Mouse (Mus musculus) embryonic facial prominence, embryonic 10.5 days (tissue): Measurements from ENCODE around the gene Vwa5b1. TPM values are rescaled to one million over a fixed set of nuclear protein-coding genes. Genes with fewer than 3 reads are reported as not detected.

Experiments
- DNase-seq: peaks from one replicate; pipeline ENCODE4 v3.0.0-alpha.2; 2017; ENCODE audit warnings: low spot score
- H3K27ac ChIP-seq: fragments of 300-500 bp; sonication (generic); replicated peaks from 2 replicates; pipeline ENCODE4 v1.5.1; 2016; ENCODE audit warnings: mild to moderate bottlenecking
- H3K27me3 ChIP-seq: fragments of 300-500 bp; sonication (generic); replicated peaks from 2 replicates; pipeline ENCODE4 v1.6.1; 2016; ENCODE audit warnings: low read depth, mild to moderate bottlenecking; ENCODE audit not compliant: poor library complexity, severe bottlenecking
- H3K36me3 ChIP-seq: fragments of 300-500 bp; sonication (generic); replicated peaks from 2 replicates; pipeline ENCODE4 v1.6.1; 2016; ENCODE audit warnings: mild to moderate bottlenecking, moderate library complexity
- H3K4me1 ChIP-seq: fragments of 300-500 bp; sonication (generic); 2 replicates; pipeline ENCODE4 v1.6.1; 2016
- H3K4me3 ChIP-seq: fragments of 300-500 bp; sonication (generic); 2 replicates; pipeline ENCODE4 v1.5.1; 2016; ENCODE audit warnings: mild to moderate bottlenecking, moderate library complexity
- H3K9me3 ChIP-seq: fragments of 300-500 bp; sonication (generic); 2 replicates; pipeline ENCODE4 v1.6.1; 2016; ENCODE audit warnings: mild to moderate bottlenecking
- WGBS: fragments of 180-500 bp; shearing (Covaris S2); methylation state at CpG from one replicate; pipeline ENCODE4 v1.1.7; 2016; 5-methylcytosine and 5-hydroxymethylcytosine counted together
- polyA plus RNA-seq: library from polyadenylated mRNA; unstranded; fragments of >200 nt; fragmentation: Nextera tagmentation; extraction: Ambion mirVana; gene quantifications from 2 replicates; pipeline ENCODE4 v1.2.1, GENCODE M21; 2016

Gene Vwa5b1
- polyA plus RNA-seq, 1 experiment from 2014 or later = 0.14 TPM

DNA sequence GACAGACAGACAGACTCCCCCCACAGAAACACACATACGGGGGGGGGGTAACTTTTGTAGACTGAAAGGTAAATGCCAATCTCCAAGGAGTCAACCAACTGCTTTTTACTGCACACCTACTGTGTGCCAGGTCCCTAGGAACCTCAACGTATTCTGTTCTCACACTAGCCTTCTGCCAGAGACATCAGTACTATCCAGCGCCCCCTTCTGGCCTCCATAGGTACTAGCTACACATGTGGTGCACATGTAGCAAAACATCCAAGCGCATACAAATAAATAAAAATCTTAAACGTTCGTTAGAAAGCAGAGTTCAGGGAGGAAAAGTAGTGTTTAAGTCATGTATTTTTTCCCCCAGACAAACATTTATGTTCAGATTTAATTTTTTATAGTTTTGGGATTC is 88.6 kb downstream of the Vwa5b1 start:
- WGBS = 59% methylated on average over 6 of the region's 6 CpGs
- H3K4me1 ChIP-seq = peaks cover 5% of the 10 kb centered on the region; the same call in 1 of the 2 replicates
- H3K27ac ChIP-seq = no peak overlapping the region
- H3K27me3 ChIP-seq = peaks cover 28% of the 10 kb centered on the region
- H3K4me3 ChIP-seq = no peak overlapping the region
- DNase-seq = no peak
- no peaks in the 10 kb centered on the region for H3K36me3 ChIP-seq
- no peaks in the 10 kb centered on the region for H3K9me3 ChIP-seq

DNA sequence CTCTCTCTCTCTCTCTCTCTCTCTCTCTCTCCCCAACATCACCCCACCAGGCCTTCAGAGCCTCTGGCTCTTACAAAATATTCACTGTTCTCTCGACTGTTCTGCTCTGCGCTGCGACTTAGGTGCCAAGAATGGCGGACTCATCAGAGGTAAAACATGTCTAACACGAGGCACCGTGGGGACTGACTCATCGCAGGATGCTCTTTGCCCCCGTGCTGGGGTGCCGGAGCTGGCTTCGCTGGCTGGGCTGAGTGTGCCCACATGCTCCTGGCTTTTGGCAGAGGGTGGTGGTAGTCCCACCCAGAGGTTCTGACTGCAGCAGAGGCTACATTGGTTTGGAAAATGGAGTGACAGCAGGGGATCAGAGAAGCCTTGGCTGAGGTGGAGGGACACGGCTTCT is 89.4 kb downstream of the Vwa5b1 start:
- WGBS = 80% methylated on average over 11 of the region's 11 CpGs
- Histone ChIP-seq H3K27ac (no peak overlapping the region), H3K4me3 (no peak overlapping the region), H3K9me3 (no peaks in the 10 kb centered on the region), H3K36me3 (no peaks in the 10 kb centered on the region), H3K4me1 (peaks cover 5% of the 10 kb centered on the region; the same call in 1 of the 2 replicates), H3K27me3 (peaks cover 27% of the 10 kb centered on the region)
- no peak for DNase-seq

DNA sequence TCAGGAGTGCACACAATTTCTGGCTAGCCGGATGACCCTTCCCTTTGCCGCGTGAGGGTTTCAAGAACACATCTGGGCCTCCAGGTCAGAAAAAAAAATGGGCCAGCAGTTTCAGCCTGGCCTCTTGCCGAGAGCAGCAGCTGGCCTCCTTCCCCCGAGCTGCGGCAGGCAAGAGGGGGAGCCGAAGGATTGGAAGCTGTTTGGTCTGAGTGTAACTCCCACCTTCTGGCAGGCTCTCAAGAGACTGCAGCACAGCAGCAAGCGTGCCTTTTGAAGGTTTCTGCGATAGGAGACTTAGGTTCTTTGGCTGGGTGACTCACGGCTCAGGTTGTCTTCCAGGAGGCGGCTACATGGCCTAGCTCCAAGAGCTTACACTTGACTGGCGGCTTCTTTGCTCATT is 92.5 kb downstream of the Vwa5b1 start:
- 69% methylated on average over 12 of the region's 12 CpGs for WGBS
- H3K4me1 ChIP-seq = peaks cover 2% of the 10 kb centered on the region; the same call in 1 of the 2 replicates
- no peak for DNase-seq

DNA sequence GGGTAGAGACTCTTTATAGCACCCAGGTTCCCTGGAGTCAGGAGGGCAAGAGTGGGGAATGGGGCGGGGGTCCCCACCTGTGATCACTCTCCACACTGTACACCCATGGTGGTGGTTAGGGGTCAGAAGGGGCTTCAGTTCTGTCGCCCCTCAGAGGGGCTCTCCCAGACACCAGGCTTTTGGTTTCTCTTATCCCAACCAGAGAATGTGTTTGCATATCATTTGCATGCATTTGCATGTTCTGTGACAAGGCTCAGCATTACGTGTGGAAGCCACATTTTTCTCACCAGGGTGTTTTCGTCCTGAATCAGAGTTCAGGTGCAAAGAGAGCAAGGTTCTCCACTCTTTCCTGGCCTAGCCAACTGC is 97.6 kb downstream of the Vwa5b1 start:
- Histone ChIP-seq H3K9me3 (peaks cover 6% of the 10 kb centered on the region; the same call in 1 of the 2 replicates), H3K4me3 (no peak overlapping the region), H3K4me1 (peaks cover 8% of the 10 kb centered on the region), H3K27me3 (no peaks in the 10 kb centered on the region), H3K36me3 (no peaks in the 10 kb centered on the region), H3K27ac (no peak overlapping the region)
- 70% methylated on average over 4 of the region's 4 CpGs for WGBS
- no peak for DNase-seq

More for the DNA sequence above, 92.5 kb downstream of the Vwa5b1 start:
- peaks cover 22% of the 10 kb centered on the region for H3K27me3 ChIP-seq
- H3K27ac ChIP-seq = no peak overlapping the region
- no peak overlapping the region for H3K4me3 ChIP-seq
- no peaks in the 10 kb centered on the region for H3K9me3 ChIP-seq
- no peaks in the 10 kb centered on the region for H3K36me3 ChIP-seq

DNA sequence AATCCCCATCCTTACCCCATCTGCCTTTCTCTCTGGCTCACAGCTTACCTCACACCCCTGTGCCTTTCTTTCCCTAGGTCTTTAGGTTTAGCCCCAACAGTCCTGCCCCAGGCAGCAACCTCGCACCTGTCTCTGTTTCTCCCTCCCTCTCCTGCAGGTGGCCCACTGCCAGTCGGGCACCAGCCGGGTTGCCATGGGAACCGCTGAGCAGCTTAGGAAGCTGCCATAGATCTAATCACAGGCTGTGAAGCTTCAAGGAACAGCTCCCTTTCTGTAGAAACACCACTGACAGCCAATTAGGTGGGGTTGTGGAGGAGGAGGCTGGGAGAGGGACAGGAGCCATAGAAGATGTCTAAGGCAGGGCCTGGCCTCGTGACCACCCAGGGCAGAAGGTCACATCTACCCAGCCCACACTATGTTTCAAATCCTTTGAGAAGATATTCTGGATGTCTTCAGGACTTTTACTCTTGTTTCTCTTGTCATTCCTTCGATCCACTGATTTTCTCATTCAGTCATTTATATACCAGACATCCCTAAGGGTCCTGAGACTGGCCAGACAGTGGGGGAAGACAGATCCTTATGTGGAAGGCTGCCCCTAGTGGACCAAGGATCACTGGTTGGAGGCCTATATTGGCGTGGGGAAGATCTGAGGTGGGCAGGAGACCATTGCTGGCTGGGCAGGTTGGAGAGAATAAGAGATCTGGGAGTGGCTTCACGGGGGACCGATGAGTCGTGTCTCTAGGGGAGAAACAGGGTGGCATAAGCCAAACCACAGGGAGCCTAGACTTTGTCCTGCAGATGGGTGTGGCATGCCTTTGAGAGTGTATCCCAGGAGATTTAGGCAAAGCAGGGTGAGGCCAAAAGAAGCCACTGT is 98.2 kb downstream of the Vwa5b1 start:
- Histone ChIP-seq H3K36me3 (no peaks in the 10 kb centered on the region), H3K27ac (no peak overlapping the region), H3K4me3 (no peak overlapping the region), H3K9me3 (peaks cover 6% of the 10 kb centered on the region; the same call in 1 of the 2 replicates), H3K27me3 (no peaks in the 10 kb centered on the region), H3K4me1 (peaks cover 8% of the 10 kb centered on the region)
- peak; percentile 55 for DNase-seq
- WGBS = 31% methylated on average over 10 of the region's 10 CpGs

DNA sequence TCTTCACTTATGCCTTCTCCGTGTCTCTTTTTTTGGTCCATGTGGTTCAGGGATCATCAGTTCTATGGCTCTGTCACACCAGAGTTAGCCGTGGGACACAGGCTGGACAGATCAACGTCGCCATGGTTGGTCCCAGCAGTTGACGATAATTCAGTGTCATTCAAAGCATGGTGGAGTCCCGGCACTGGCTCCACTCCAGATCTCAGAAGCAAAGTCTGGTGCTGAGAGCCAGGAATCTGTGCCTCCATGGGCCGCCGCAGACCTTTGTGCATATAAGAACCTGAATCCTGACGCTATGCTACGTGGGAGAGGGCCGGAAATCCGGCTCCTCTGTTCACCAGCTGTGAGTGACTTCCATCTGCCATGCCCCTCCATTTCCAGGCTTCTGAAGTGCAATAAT is 100.1 kb downstream of the Vwa5b1 start:
- WGBS = 89% methylated on average over 12 of the region's 12 CpGs
- DNase-seq = no peak
- Histone ChIP-seq H3K9me3 (peaks cover 6% of the 10 kb centered on the region; the same call in 1 of the 2 replicates), H3K27ac (no peak overlapping the region), H3K4me1 (peaks cover 8% of the 10 kb centered on the region), H3K27me3 (no peaks in the 10 kb centered on the region), H3K4me3 (no peak overlapping the region), H3K36me3 (no peaks in the 10 kb centered on the region)

DNA sequence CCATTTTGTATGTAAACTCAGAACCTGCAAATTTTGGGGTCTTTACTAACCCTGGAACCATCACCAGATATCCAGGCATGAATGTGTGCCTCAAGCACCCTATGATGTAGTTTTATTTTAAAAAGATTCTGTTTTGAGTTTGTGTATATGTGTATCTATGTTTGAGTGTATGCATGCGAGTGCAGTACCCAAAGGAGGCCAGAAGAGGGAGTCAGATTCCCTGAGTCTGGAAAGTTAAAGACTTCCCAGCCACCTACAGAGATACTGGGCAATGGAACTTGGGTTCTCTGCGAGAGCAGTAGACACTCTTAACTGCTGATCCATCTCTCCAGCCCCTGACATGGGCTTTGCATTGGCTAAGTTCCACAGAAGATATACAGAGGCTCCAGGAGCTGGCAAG is 101.8 kb downstream of the Vwa5b1 start:
- H3K27me3 ChIP-seq = no peaks in the 10 kb centered on the region
- WGBS = 94% methylated on average over 2 of the region's 2 CpGs
- no peak overlapping the region for H3K4me3 ChIP-seq
- peaks cover 6% of the 10 kb centered on the region; the same call in 1 of the 2 replicates for H3K9me3 ChIP-seq
- no peak overlapping the region for H3K27ac ChIP-seq
- H3K4me1 ChIP-seq = peaks cover 8% of the 10 kb centered on the region
- no peaks in the 10 kb centered on the region for H3K36me3 ChIP-seq
- DNase-seq = no peak

DNA sequence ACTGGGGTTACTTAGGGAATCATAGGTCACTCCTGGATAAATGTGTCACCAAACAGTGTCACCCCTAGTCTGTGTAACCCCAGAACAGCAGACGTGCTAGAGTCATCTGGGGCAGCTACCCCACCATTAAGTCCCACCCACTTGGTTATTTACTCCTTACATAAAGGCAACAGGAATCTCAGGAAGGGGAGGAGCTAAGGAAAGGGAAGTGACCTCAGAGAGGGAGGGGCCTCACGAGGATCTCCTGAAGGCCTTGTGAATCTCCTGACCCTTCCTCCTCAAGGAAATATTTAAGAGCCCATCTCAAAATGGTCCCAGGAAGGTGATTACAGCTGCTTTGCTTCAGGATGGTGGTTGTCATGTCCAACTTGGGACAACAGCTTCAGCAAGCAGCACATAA is 103.9 kb downstream of the Vwa5b1 start:
- Histone ChIP-seq H3K4me1 (no peaks in the 10 kb centered on the region), H3K9me3 (peaks cover 6% of the 10 kb centered on the region; the same call in 1 of the 2 replicates), H3K4me3 (no peak overlapping the region), H3K36me3 (no peaks in the 10 kb centered on the region), H3K27ac (no peak overlapping the region), H3K27me3 (no peaks in the 10 kb centered on the region)
- DNase-seq = no peak
- 86% methylated on average over 2 of the region's 2 CpGs for WGBS

DNA sequence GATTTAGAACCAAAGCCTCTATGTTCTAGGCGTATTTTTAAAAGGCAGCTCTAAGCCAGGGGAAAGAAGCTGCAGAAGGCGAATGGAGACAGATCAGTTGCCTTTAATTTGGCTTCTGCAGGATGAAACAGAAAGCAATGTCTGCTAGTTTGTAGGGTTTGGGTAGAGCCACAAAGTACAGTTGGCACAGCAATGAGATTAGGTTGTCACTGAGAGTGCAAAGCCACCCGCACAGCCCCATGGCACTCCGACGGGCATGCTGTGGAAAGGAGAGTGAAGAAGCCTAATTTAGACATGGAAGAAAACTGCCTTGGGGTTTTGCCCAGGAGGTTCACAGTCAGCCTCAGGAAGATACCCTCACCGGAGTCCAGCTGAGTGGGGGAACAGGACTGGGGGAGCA is 105.7 kb downstream of the Vwa5b1 start:
- no peak overlapping the region for H3K4me3 ChIP-seq
- WGBS = 89% methylated on average over 6 of the region's 6 CpGs
- DNase-seq = no peak
- 0 out of 2 replicates have a peak, but pooled peaks cover 2% of the 10 kb centered on the region for H3K4me1 ChIP-seq
- H3K9me3 ChIP-seq = peaks cover 6% of the 10 kb centered on the region; the same call in 1 of the 2 replicates
- H3K27me3 ChIP-seq = no peaks in the 10 kb centered on the region
- H3K27ac ChIP-seq = no peak overlapping the region
- no peaks in the 10 kb centered on the region for H3K36me3 ChIP-seq

DNA sequence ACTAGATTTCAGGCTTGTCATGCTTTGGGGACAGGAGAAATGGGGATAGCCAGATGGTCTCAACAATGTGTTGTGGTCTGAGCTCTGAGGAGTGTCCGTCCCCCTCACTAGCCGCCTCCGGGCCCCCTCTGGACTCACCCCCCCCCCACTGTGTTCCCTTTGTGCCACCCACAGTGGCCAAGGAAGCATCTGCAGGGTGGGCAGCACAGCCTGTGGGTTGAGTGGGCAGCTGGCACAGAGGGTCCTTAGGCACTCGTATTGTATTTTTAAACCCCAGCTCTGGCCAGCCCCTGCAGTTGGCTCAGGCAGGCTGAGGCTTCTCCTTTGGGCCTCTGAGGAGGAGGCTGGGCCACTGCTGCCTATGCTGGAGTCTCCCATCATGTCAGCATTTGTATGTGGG is 110.0 kb downstream of the Vwa5b1 start:
- H3K36me3 ChIP-seq = no peaks in the 10 kb centered on the region
- no peaks in the 10 kb centered on the region for H3K9me3 ChIP-seq
- no peak overlapping the region for H3K4me3 ChIP-seq
- no peak for DNase-seq
- H3K4me1 ChIP-seq = peaks cover 20% of the 10 kb centered on the region
- no peaks in the 10 kb centered on the region for H3K27me3 ChIP-seq
- H3K27ac ChIP-seq = no peak overlapping the region
- WGBS = 71% methylated on average over 4 of the region's 4 CpGs

DNA sequence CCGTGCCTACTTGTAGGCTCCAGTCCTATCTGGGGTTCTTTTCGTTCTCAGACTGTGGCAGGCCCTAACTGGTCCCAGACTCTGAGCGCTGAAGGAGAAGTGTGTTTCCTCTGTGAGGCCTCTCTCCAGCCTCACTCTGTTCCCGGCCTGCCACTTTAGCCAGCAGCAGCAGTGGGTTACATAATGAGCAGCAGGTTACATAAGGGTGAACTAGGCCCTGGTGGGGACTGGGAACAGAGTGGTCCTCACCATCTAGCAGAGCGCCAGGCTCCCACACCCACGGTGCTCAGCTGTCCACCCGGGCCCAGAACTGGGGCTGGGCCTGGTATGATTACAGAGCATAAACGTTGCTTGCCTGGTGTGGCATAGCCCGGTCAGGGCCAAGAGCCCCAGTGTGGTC is 110.9 kb downstream of the Vwa5b1 start:
- H3K27me3 ChIP-seq = no peaks in the 10 kb centered on the region
- 84% methylated on average over 9 of the region's 9 CpGs for WGBS
- H3K27ac ChIP-seq = no peak overlapping the region
- DNase-seq = no peak
- H3K36me3 ChIP-seq = no peaks in the 10 kb centered on the region
- peaks cover 20% of the 10 kb centered on the region for H3K4me1 ChIP-seq
- no peaks in the 10 kb centered on the region for H3K9me3 ChIP-seq
- no peak overlapping the region for H3K4me3 ChIP-seq

DNA sequence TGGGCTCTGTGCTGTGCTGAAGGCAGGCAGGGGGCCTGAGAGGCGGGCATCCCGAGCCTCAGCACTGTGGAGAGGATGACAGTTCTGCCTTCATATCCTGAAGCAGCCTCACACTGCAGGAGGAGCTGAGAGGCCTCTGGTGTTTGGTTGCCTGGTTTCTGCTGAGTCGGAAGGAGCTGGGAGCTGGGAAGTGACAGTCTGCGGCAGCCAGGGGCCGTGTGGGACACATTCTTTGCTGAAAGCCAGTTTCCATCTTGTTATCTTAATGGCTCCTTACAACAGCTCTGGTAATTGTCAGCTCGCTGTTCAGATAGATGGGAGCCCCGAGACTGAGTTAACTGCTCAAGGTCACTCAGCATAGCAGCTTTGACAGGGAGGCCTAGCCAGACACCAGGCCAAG is 111.9 kb downstream of the Vwa5b1 start:
- no peak for DNase-seq
- Histone ChIP-seq H3K4me1 (peaks cover 20% of the 10 kb centered on the region), H3K9me3 (no peaks in the 10 kb centered on the region), H3K36me3 (no peaks in the 10 kb centered on the region), H3K27me3 (no peaks in the 10 kb centered on the region; the same call in 1 of the 2 replicates), H3K27ac (no peak overlapping the region), H3K4me3 (no peak overlapping the region)
- WGBS = 46% methylated on average over 7 of the region's 7 CpGs

DNA sequence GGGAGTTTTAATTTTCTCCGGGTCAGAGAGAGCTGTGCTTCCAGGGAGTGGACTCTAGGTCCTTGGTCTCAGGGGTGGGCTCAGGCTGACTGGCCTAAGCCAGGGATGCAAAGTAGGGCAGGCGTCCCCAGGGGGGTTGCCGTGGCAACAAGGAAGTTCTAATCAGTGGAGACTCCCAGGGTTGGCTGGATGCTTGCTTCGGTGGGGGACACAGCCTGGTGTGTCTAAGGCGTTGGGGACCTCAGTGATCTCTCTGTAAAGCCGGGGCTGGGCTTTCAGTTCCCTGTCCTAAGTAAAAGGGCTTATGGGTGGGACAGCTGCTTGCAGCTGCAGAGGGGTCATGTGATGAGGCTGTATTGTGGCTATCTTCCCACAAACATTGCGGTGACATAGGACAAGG is 113.4 kb downstream of the Vwa5b1 start:
- Histone ChIP-seq H3K27me3 (no peaks in the 10 kb centered on the region; the same call in 1 of the 2 replicates), H3K9me3 (no peaks in the 10 kb centered on the region), H3K27ac (no peak overlapping the region; the same call in 1 of the 2 replicates), H3K4me3 (no peak overlapping the region), H3K36me3 (no peaks in the 10 kb centered on the region), H3K4me1 (peaks cover 20% of the 10 kb centered on the region)
- peak; percentile 58 for DNase-seq
- 13% methylated on average over 7 of the region's 7 CpGs for WGBS
